Mouse (Mus musculus) neural tube, embryonic 15.5 days (tissue): Measurements from ENCODE around the gene Lcn4. TPM values are rescaled to one million over a fixed set of nuclear protein-coding genes. Genes with fewer than 3 reads are reported as not detected.

ENCODE experiments used
- ATAC-seq: fragments of 200-750 bp; cut with Nextera tagmentation; 2 replicates; pipeline ENCODE4 v1.8.0; 2017; ENCODE audit warnings: mild to moderate bottlenecking, moderate TSS enrichment, moderate library complexity; ENCODE audit not compliant: low FRiP score
- H3K27ac ChIP-seq: fragments of 300-500 bp; sonication (generic); replicated peaks from 2 replicates; pipeline ENCODE4 v1.5.1; 2015; ENCODE audit warnings: mild to moderate bottlenecking, inconsistent platforms
- H3K27me3 ChIP-seq: fragments of 300-500 bp; sonication (generic); replicated peaks from 2 replicates; pipeline ENCODE4 v1.6.1; 2015; ENCODE audit warnings: inconsistent platforms
- H3K36me3 ChIP-seq: fragments of 300-500 bp; sonication (generic); 2 replicates; pipeline ENCODE4 v1.6.1; 2015; ENCODE audit warnings: inconsistent platforms
- H3K4me1 ChIP-seq: fragments of 300-500 bp; sonication (generic); 2 replicates; pipeline ENCODE4 v1.6.1; 2015; ENCODE audit warnings: inconsistent platforms
- H3K4me2 ChIP-seq: fragments of 300-500 bp; sonication (generic); 2 replicates; pipeline ENCODE4 v1.6.1; 2015; ENCODE audit warnings: inconsistent platforms, mild to moderate bottlenecking, moderate library complexity
- H3K4me3 ChIP-seq: fragments of 300-500 bp; sonication (generic); replicated peaks from 2 replicates; pipeline ENCODE4 v1.5.1; 2015; ENCODE audit warnings: mild to moderate bottlenecking, inconsistent platforms
- H3K9ac ChIP-seq: fragments of 300-500 bp; sonication (generic); replicated peaks from 2 replicates; pipeline ENCODE4 v1.6.1; 2015; ENCODE audit warnings: mild to moderate bottlenecking, inconsistent platforms
- H3K9me3 ChIP-seq: fragments of 300-500 bp; sonication (generic); replicated peaks from 2 replicates; pipeline ENCODE4 v1.6.1; 2016; ENCODE audit warnings: inconsistent platforms
- WGBS: fragments of 180-500 bp; shearing (Covaris S2); methylation state at CpG from one replicate; pipeline ENCODE4 v1.1.7; 2015; ENCODE audit warnings: mixed read lengths; 5-methylcytosine and 5-hydroxymethylcytosine counted together
- polyA plus RNA-seq: library from polyadenylated mRNA; unstranded; fragments of >200 nt; fragmentation: Nextera tagmentation; extraction: Ambion mirVana; gene quantifications from 2 replicates; pipeline ENCODE4 v1.2.1, GENCODE M21; 2015

Gene Lcn4
- polyA plus RNA-seq, 1 experiment from 2014 or later, result not detected

DNA sequence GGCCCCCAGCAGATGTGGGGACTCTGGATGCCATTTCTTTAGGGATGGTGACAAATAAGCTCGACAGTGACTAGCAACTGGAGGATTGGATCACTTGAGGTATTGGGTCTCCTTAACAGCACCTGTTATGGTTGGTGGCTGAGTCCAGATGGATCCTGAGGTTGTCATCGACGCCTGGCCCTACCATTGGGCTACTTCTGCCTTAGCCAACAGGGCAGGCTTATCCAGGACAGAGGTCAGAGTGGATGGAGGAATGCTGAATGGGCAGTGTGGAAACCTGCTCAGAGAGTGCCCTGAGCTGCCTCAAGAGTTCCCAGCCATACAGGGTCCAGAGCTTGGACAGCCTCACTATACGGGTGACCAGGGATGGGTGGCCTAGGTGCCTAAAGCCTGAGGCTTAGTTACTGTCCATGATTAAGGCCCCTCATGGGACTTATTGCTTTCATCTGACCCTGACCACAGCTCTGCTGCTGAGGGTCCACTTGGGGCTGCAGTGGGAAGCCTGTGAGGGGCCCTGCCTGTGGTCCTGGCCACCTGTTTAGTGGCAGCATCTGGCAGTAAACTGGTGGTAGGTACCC lies 37.0 kb downstream of the Lcn4 start:
- no peak for ATAC-seq
- Histone ChIP-seq H3K36me3 (peaks cover 42% of the 10 kb centered on the region), H3K9me3 (no peaks in the 10 kb centered on the region), H3K27ac (no peak overlapping the region), H3K9ac (no peak overlapping the region), H3K4me3 (no peak overlapping the region), H3K4me1 (peaks cover 95% of the 10 kb centered on the region), H3K27me3 (no peaks in the 10 kb centered on the region), H3K4me2 (no peak overlapping the region)
- 77% methylated on average over 4 of the region's 4 CpGs for WGBS

DNA sequence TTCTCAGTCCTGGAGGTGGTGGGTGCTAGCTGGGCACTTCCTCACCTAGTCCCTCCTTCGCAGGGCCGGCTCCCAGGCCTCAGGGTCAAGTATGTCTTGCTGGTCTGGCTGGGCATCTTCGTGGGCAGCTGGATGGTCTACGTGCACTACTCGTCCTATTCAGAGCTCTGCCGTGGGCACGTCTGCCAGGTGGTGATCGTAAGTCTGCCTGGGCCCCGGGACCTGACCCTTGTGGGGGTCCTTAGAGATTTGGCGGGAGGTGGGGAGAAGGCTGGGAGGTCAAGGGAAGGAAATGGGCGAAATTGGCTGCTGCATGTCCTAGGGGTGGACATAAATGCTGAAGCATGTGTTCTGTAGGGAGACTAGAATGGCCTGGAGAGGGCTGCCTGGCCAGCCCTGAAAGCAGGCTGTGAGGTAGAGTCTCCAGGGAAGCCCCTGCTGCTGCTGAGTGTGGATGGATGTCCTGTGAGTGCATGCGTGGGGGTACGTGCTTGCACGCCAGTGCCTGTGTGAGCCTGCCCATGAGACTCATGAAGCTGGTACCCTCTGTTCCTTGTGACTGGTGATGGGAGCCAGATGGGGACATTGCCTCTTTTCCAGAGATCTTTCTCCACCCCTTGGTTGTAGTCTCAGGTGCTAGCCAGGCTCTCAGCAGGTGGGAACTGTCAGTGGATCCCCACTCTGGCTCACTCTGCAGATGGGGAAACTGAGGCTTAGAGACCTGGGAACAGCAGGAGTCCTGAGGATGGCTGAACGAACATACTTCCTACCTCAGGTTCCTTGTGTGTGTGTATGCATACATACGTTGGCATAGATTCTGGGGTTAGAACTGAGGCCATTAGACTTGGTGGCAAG lies 38.3 kb downstream of the Lcn4 start:
- 74% methylated on average over 16 of the region's 16 CpGs for WGBS
- H3K36me3 ChIP-seq, result peaks cover 38% of the 10 kb centered on the region
- H3K4me1 ChIP-seq, result peaks cover 88% of the 10 kb centered on the region
- no peak for ATAC-seq
- H3K4me2 ChIP-seq, result peak overlapping the region; percentile 27
- H3K9me3 ChIP-seq, result no peaks in the 10 kb centered on the region
- H3K4me3 ChIP-seq, result no peak overlapping the region
- no peak overlapping the region for H3K27ac ChIP-seq
- no peaks in the 10 kb centered on the region for H3K27me3 ChIP-seq
- peak overlapping the region; percentile 36; the same call in 1 of the 2 replicates for H3K9ac ChIP-seq

DNA sequence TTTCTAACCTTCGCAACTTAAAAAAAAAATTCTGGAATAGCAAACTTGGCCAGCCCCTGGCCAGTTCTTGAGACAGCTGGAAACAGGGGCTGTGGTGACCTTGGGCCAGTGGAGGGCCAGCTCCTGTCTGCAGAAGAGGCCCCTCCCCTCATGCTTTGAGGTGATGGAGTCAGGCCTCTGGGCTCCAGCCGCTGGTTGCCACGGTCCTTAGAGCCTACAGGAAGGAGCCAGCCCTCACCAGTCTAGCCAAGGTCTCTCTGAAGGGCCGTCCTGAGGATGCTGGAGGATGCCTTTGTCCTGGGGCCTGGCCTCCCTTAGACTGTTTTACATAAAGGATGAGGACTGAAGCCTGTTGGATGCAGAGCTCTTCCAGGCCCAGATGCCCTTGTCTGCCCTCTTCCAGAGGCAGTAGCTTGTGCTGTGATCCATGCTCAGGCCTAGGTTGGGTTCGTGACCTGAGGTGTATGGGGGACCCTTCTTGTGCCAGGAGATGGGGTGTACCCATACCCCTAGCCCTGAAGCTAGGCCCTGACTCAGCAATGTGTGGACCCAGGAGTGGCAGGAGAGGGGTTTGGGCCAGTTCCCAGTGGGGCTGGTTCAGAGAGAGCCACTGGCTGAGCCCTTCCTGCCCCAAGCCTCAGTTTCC lies 42.2 kb downstream of the Lcn4 start:
- H3K36me3 ChIP-seq, result 0 out of 2 replicates have a peak, but pooled peaks cover under 1% of the 10 kb centered on the region
- peak overlapping the region; percentile 90 for H3K4me2 ChIP-seq
- H3K4me1 ChIP-seq, result peaks cover 57% of the 10 kb centered on the region
- peak overlapping the region; percentile 78 for H3K4me3 ChIP-seq
- peak overlapping the region; percentile 98 for H3K9ac ChIP-seq
- 24% methylated on average over 5 of the region's 5 CpGs for WGBS
- no peaks in the 10 kb centered on the region for H3K27me3 ChIP-seq
- H3K27ac ChIP-seq, result peak overlapping the region; percentile 89
- peak; percentile 57 for ATAC-seq
- H3K9me3 ChIP-seq, result no peaks in the 10 kb centered on the region

DNA sequence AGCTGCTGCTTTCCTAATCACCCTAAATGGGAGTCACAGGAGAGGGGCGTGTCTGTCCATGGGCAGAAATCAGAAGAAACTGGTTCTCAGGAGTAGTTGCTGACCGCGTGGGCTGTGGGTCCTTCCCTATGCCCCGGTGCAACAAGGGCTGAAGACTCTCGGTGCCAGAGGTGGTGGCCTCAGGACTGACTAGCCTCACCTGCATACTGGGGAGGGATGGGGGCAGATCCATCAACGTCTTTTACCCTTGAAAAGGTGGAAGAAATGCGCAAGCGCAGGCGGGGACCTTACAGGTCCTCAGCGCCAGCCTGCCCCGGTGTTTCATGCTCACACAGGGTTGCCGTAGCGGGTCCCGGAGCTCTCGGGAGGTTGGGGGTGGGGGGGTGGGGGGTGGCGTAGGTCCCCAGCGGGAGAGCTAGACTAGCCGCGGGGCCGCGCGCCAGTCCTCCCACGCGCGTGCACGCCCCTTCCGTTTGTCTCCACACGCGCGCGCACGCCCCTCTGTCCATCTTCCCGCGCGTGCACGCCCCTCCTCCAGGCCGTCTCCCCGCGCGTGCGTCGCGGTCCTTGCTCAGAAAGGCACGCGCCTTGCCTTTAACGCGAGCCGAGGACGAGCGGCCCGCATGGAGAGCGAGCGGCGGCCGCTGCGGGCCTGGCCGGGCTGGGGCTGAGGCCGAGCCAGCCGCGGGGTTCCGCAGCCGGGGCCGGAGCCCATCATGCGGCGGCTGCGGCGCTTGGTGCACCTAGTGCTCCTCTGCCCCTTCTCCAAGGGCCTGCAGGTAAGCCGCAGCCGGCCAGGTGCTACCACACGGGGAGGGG lies 43.0 kb downstream of the Lcn4 start, which contains the start of gene Fam69b:
Fam69b (plus strand) TSS at position 537 of the 819 bp plus-strand sequence.
- under 1% methylated on average over 51 of the region's 70 CpGs for WGBS
- Histone ChIP-seq H3K36me3 (no peaks in the 10 kb centered on the region), H3K4me2 (peak within 1 kb of the TSS; percentile 90), H3K27me3 (no peaks in the 10 kb centered on the region), H3K4me3 (peak within 1 kb of the TSS; percentile 78), H3K4me1 (peaks cover 50% of the 10 kb centered on the region), H3K9ac (peak within 1 kb of the TSS; percentile 98), H3K27ac (peak within 1 kb of the TSS; percentile 89), H3K9me3 (no peaks in the 10 kb centered on the region)
- peak; percentile 83 for ATAC-seq

DNA sequence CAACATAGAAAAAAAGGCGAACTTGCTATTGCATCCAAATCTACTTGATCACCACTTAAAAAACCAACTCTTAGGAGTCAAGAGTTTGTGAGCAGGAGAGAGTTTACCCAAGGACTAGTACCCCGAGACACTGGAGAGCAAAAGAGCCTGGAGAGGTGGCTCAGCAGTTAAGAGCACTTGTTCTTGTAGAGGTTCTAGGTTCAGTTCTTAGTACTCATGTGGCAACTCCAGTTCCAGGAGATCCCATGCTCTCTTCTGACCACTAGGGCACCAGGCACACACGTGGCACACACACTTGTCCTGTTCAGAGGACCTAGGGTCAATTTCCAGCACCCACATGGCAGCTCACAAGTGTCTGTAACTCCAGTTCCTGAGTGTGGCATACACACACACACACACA lies 45.0 kb downstream of the Lcn4 start:
- no peak overlapping the region for H3K4me3 ChIP-seq
- no peak overlapping the region for H3K27ac ChIP-seq
- no peak for ATAC-seq
- no peaks in the 10 kb centered on the region for H3K9me3 ChIP-seq
- no peak overlapping the region for H3K9ac ChIP-seq
- WGBS, result 72% methylated on average over 3 of the region's 3 CpGs
- no peaks in the 10 kb centered on the region for H3K27me3 ChIP-seq
- peaks cover 30% of the 10 kb centered on the region for H3K4me1 ChIP-seq
- no peaks in the 10 kb centered on the region for H3K36me3 ChIP-seq
- no peak overlapping the region for H3K4me2 ChIP-seq

DNA sequence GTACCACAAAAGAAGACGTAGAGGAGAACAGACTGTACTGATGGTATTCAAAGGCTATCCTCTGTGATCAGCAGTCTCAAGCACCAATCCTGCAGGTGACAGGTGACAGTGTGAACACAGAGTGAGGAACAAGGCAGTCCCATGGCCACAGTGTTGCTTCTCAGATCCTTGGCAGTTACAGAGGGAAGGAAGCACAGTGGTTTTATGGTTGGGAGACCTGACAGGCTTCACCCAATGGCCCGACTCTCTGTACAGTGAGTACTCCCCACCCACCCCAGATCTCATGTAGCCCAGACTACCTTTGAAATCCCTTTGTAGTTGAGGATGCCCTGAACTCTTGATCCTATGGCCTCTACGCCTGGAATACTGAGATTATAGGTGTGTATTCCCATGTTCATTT lies 45.7 kb downstream of the Lcn4 start:
- Histone ChIP-seq H3K27ac (no peak overlapping the region), H3K9ac (no peak overlapping the region), H3K4me1 (peaks cover 24% of the 10 kb centered on the region), H3K4me2 (no peak overlapping the region), H3K4me3 (no peak overlapping the region), H3K36me3 (no peaks in the 10 kb centered on the region), H3K9me3 (no peaks in the 10 kb centered on the region), H3K27me3 (no peaks in the 10 kb centered on the region)
- no peak for ATAC-seq
- WGBS, result 87% methylated on average over 3 of the region's 3 CpGs

DNA sequence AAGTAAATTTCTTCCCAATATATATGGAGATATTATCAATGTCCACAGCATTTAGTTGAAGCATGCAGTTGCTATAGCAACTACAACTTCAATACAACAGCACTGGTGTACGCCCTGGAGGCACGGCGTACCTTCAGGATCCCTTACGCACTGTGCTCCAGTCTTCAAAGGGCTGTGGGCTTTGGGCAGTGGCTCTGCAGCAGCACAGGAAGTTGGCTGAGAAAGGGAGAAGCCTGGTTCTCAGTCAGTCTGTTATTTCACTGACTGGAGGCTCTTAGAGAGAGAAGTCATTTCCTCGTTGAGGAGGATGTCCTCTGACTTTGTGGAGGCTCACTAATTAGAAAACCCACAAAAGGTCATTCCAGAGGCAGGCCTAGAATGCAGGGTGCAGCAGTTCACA lies 48.1 kb downstream of the Lcn4 start:
- no peak overlapping the region for H3K9ac ChIP-seq
- H3K36me3 ChIP-seq, result no peaks in the 10 kb centered on the region
- no peak overlapping the region for H3K4me2 ChIP-seq
- no peak for ATAC-seq
- H3K27ac ChIP-seq, result no peak overlapping the region
- H3K9me3 ChIP-seq, result no peaks in the 10 kb centered on the region
- 61% methylated on average over 5 of the region's 5 CpGs for WGBS
- no peaks in the 10 kb centered on the region for H3K27me3 ChIP-seq
- H3K4me3 ChIP-seq, result no peak overlapping the region
- H3K4me1 ChIP-seq, result peaks cover 6% of the 10 kb centered on the region

DNA sequence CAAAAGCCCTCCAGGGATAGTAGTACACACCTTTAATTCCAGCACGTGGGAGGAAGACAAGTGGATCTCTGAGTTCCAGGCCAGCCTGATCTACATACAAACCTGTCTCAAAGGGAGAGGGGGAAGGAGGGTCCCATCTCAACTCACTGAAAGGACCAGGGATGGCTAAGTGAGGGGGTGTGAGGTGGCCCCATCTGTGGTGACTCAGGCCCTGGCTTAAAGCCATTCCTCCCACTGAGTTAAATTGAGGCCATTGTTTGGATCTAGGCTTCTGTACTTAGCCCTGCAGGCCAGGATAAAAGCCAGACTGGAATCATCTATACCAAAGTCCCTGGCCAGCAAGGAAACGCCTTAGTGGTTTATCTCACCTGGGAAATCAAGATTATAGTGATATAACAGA lies 49.8 kb downstream of the Lcn4 start:
- no peak overlapping the region for H3K4me2 ChIP-seq
- ATAC-seq, result no peak
- no peaks in the 10 kb centered on the region for H3K27me3 ChIP-seq
- no peak overlapping the region for H3K9ac ChIP-seq
- no peaks in the 10 kb centered on the region for H3K4me1 ChIP-seq
- 53% methylated on average over 2 of the region's 2 CpGs for WGBS
- H3K4me3 ChIP-seq, result no peak overlapping the region
- no peaks in the 10 kb centered on the region for H3K9me3 ChIP-seq
- H3K27ac ChIP-seq, result no peak overlapping the region
- no peaks in the 10 kb centered on the region for H3K36me3 ChIP-seq

DNA sequence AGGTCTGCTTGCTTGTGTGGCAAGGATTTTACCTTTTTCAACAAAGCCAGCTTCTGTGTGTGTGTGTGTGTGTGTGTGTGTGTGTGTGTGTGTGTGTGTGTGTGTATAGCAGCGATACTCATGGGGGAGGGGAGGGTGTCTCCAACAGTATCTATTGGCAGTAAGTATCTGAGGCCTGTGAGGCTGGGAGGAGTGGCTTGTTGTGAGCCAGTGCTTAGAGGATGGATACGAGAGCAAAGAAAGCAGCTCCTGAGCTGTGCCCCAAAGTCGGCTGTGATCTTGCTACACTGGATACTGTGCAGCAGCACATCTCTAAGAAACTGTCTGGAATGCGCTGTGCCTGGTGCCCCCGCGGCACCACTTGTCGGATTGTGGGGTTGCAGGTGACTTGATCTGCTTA lies 53.2 kb downstream of the Lcn4 start:
- no peaks in the 10 kb centered on the region for H3K36me3 ChIP-seq
- ATAC-seq, result no peak
- no peak overlapping the region for H3K27ac ChIP-seq
- no peak overlapping the region for H3K9ac ChIP-seq
- H3K4me1 ChIP-seq, result no peaks in the 10 kb centered on the region
- H3K27me3 ChIP-seq, result no peaks in the 10 kb centered on the region
- no peak overlapping the region for H3K4me2 ChIP-seq
- no peak overlapping the region for H3K4me3 ChIP-seq
- WGBS, result 68% methylated on average over 7 of the region's 7 CpGs
- no peaks in the 10 kb centered on the region for H3K9me3 ChIP-seq
